Mouse (Mus musculus) forebrain, embryonic 14.5 days (tissue): ENCODE measurements around the gene Cmah. TPM values are rescaled to one million over a fixed set of nuclear protein-coding genes. Genes with fewer than 3 reads are reported as not detected.

Experiments
- ATAC-seq: fragments of 200-750 bp; cut with Nextera tagmentation; 2 replicates; pipeline ENCODE4 v1.8.0; 2017; ENCODE audit warnings: mild to moderate bottlenecking, moderate library complexity
- DNase-seq: peaks from one replicate; pipeline ENCODE4 v3.0.0-alpha.2; 2015; ENCODE audit warnings: low spot score
- H3K27ac ChIP-seq: fragments of 300-500 bp; sonication (generic); 2 replicates; pipeline ENCODE4 v1.5.1; 2014; ENCODE audit warnings: low read depth, mild to moderate bottlenecking, control low read depth, low read length, moderate library complexity
- H3K27me3 ChIP-seq: fragments of 300-500 bp; sonication (generic); replicated peaks from 2 replicates; pipeline ENCODE4 v1.6.1; 2014; ENCODE audit warnings: low read length, control low read depth, mixed read lengths; ENCODE audit not compliant: control insufficient read depth, insufficient read depth
- H3K36me3 ChIP-seq: fragments of 300-500 bp; sonication (generic); 2 replicates; pipeline ENCODE4 v1.6.1; 2014; ENCODE audit warnings: low read length, control low read depth; ENCODE audit not compliant: control insufficient read depth, insufficient read depth
- H3K4me1 ChIP-seq: fragments of 300-500 bp; sonication (generic); 2 replicates; pipeline ENCODE4 v1.6.1; 2014; ENCODE audit warnings: antibody characterized with exemption, low read length, control low read depth; ENCODE audit not compliant: control insufficient read depth, insufficient read depth
- H3K4me2 ChIP-seq: fragments of 300-500 bp; sonication (generic); 2 replicates; pipeline ENCODE4 v1.6.1; 2014; ENCODE audit warnings: mild to moderate bottlenecking, control low read depth, low read length
- H3K4me3 ChIP-seq: fragments of 300-500 bp; sonication (generic); 2 replicates; pipeline ENCODE4 v1.5.1; 2014; ENCODE audit warnings: low read depth, low read length, control low read depth
- H3K9ac ChIP-seq: fragments of 300-500 bp; sonication (generic); 2 replicates; pipeline ENCODE4 v1.6.1; 2014; ENCODE audit warnings: mild to moderate bottlenecking, low read length, control low read depth, moderate library complexity
- H3K9me3 ChIP-seq: fragments of 300-500 bp; sonication (generic); replicated peaks from 2 replicates; pipeline ENCODE4 v1.6.1; 2016; ENCODE audit warnings: low read length, control low read depth, mixed read lengths; ENCODE audit not compliant: control insufficient read depth
- WGBS: fragments of 180-500 bp; shearing (Covaris S2); extraction: QIAGEN DNeasy Blood & Tissue Kit; methylation state at CpG from one replicate; pipeline ENCODE4 v1.1.7; 2014; 5-methylcytosine and 5-hydroxymethylcytosine counted together
- polyA plus RNA-seq: library from polyadenylated mRNA; unstranded; fragments of >200 nt; fragmentation: Nextera tagmentation; extraction: Ambion mirVana; gene quantifications from 2 replicates; pipeline ENCODE4 v1.2.1, GENCODE M21; 2014

Gene Cmah
- polyA plus RNA-seq, 1 experiment from 2014 or later: 0.20 TPM

- Histone ChIP-seq H3K9ac (no peak overlapping the region), H3K36me3 (no peaks in the 10 kb centered on the region), H3K27me3 (no peaks in the 10 kb centered on the region), H3K4me3 (no peak overlapping the region), H3K27ac (no peak overlapping the region), H3K4me1 (no peaks in the 10 kb centered on the region), H3K9me3 (no peaks in the 10 kb centered on the region), H3K4me2 (no peak overlapping the region)
- ATAC-seq (no peak), DNase-seq (no peak)
- WGBS: 91% methylated on average over 4 of the region's 4 CpGs
Measured at GRCm38 (mm10) chr13:24467806-24468205, 140.6 kb downstream of the Cmah start.

DNA sequence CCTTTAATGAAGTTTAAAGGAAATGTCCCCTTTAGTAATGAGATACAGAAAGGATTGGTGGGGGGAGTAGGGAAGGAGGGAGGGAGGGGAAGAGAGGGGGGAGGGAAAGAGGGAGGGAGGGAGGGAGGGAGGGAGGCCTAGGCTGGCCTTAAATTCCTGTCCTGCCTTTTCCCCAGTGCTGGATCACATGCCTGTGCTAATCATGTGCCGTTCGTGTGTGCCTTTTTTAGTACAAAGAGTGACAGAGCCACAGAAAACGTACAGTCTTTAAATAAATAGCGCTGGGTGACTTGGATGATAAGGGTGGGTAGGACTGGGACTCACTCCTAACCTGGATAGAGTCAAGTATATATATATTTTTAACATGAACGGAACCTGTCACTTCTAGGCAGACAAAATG lies 150.4 kb downstream of the Cmah start:
- Histone ChIP-seq H3K9ac (no peak overlapping the region), H3K9me3 (no peaks in the 10 kb centered on the region), H3K36me3 (no peaks in the 10 kb centered on the region), H3K4me1 (no peaks in the 10 kb centered on the region), H3K27me3 (no peaks in the 10 kb centered on the region), H3K4me2 (no peak overlapping the region), H3K27ac (no peak overlapping the region), H3K4me3 (no peak overlapping the region)
- WGBS: 83% methylated on average over 5 of the region's 5 CpGs
- no peak for DNase-seq
- ATAC-seq: no peak

GRCm38 (mm10) chr13:24479516-24479915 lies 152.3 kb downstream of the Cmah start:
- DNase-seq (no peak), ATAC-seq (no peak)
- Histone ChIP-seq H3K27me3 (no peaks in the 10 kb centered on the region), H3K4me3 (no peak overlapping the region), H3K4me2 (no peak overlapping the region), H3K9me3 (no peaks in the 10 kb centered on the region), H3K4me1 (no peaks in the 10 kb centered on the region), H3K27ac (no peak overlapping the region), H3K36me3 (no peaks in the 10 kb centered on the region), H3K9ac (no peak overlapping the region)
- WGBS: 84% methylated on average over 2 of the region's 2 CpGs

DNA sequence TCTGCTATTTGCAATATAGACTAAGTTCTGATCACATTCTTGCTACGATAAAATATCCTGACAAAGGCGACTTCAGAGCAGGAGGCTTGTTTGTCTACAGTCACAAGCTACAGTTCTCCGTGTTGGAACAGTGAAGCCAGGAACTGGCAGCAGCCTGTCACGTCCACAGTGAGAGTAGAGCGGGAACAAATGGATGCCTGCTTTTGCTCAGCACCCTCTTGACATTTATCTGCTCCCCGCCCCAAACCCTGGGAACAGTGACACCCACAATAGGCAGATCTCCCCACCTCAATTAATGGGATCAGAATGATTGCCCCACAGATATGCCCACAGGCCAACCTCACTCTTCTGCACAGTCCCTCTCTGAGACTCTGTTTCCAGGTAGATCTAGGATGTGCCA lies 153.6 kb downstream of the Cmah start:
- Histone ChIP-seq H3K9me3 (no peaks in the 10 kb centered on the region), H3K4me3 (no peak overlapping the region), H3K4me2 (no peak overlapping the region), H3K4me1 (no peaks in the 10 kb centered on the region), H3K27me3 (no peaks in the 10 kb centered on the region), H3K27ac (no peak overlapping the region), H3K9ac (no peak overlapping the region), H3K36me3 (no peaks in the 10 kb centered on the region)
- whole genome bisulfite sequencing: 79% methylated on average over 6 of the region's 6 CpGs
- no peak for DNase-seq
- no peak for ATAC-seq

DNA sequence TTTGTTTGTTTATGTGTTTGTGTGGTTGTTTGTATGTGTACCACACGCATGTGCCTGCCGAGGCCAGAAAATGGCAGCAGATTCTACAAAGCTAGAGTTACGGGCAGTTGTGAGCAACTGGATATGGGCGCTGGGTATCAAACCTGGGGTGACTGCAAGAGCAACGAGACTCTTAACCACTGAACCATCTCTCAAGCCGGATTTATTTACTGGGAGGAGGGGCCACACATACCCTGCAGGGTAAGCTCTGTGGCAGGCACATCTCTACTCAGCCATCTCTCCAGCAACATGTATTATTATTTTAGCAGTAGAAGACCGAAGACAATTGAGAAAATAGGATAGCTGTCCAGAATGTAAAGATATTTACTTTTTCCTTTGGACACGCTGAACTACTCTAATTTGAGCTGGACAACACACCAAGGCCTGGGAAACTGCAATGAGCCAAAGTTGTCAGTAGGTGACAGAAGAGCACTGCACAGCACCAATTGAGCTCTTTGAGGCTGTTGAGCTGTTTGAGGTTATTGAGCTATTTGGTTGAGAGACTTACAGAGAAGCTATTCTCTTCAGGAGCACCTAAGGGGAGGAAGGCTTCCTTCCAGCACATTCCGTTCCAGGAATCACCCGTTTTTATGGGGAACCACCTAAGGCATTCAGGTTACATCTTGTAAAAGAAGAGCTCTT lies 154.6 kb downstream of the Cmah start:
- 61% methylated on average over 10 of the region's 10 CpGs for WGBS

DNA sequence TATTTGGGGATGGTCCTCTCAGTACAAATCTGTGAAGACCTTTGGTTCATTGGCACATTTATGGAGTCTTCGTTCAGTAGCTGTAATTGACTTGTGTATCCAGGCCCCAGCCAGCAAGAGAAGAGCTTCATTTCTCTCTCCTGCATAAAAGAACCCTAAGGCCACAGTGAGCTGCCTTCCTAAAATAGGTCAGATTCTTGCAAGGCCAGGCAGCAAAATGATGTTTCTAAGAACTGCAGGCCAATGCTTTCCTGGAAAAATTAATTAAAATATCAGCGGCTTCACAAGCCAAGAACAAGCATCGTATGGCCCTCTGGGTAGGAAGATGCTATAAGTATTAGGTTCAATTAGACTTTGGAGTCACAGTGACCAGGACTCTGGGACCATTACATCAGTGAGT lies 156.5 kb downstream of the Cmah start:
- DNase-seq (no peak), ATAC-seq (no peak)
- Histone ChIP-seq H3K9ac (no peak overlapping the region), H3K27ac (no peak overlapping the region), H3K27me3 (no peaks in the 10 kb centered on the region), H3K9me3 (no peaks in the 10 kb centered on the region), H3K4me3 (no peak overlapping the region), H3K36me3 (no peaks in the 10 kb centered on the region), H3K4me2 (no peak overlapping the region), H3K4me1 (no peaks in the 10 kb centered on the region)
- 96% methylated on average over 3 of the region's 3 CpGs for WGBS

More for the DNA sequence above, 154.6 kb downstream of the Cmah start:
- DNase-seq (peak; percentile 86), ATAC-seq (peak; percentile 89)
- no peaks in the 10 kb centered on the region for H3K27me3 ChIP-seq
- no peaks in the 10 kb centered on the region for H3K9me3 ChIP-seq
- H3K4me3 ChIP-seq: no peak overlapping the region
- H3K27ac ChIP-seq: no peak overlapping the region
- H3K4me2 ChIP-seq: no peak overlapping the region
- no peaks in the 10 kb centered on the region for H3K4me1 ChIP-seq
- no peak overlapping the region for H3K9ac ChIP-seq
- H3K36me3 ChIP-seq: no peaks in the 10 kb centered on the region

DNA sequence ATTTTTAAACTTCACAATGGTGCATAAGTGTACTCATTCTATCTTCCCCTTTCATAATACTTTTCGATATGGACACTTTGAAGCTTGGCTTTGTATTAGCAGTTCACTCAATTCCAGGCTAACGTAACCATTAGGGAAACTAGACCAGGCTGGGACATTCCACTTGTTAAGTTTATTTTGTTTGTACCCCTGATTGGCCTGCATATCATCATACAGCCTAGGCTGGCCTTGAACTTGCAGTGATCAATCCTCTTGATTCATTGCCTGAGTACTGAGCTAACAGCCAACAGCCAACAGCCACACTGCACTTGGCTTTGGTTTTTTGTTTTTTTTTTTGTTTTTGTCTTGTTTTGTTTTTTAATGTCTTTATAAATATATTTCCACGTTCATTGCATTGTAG lies 157.6 kb downstream of the Cmah start:
- H3K36me3 ChIP-seq: no peaks in the 10 kb centered on the region
- DNase-seq: no peak
- no peak overlapping the region for H3K27ac ChIP-seq
- no peak overlapping the region for H3K4me2 ChIP-seq
- H3K4me1 ChIP-seq: no peaks in the 10 kb centered on the region
- no peaks in the 10 kb centered on the region for H3K27me3 ChIP-seq
- no peak overlapping the region for H3K9ac ChIP-seq
- 83% methylated on average over 3 of the region's 3 CpGs for WGBS
- H3K9me3 ChIP-seq: no peaks in the 10 kb centered on the region
- no peak for ATAC-seq
- no peak overlapping the region for H3K4me3 ChIP-seq

DNA sequence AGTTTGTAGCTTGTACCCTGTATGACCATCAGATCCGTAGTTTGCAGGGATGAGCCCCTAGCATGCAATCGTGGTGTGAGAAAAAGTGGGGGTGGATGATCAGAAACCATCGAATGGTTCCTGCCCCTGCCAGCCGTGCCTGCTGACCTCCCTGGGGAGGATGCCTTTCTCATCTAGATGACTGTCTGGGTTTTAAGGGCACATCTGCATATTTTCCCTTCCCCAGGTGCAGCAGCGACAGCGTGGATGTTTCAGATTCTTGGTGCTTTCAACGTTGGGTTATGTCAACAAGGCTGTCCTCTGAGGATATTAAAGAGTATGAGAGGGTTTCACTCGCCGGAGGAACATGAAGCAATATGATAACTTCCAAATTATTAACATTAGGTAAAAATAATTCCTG lies 158.8 kb downstream of the Cmah start:
- Histone ChIP-seq H3K9ac (no peak overlapping the region), H3K27ac (no peak overlapping the region), H3K9me3 (no peaks in the 10 kb centered on the region), H3K27me3 (no peaks in the 10 kb centered on the region), H3K4me1 (no peaks in the 10 kb centered on the region), H3K4me3 (no peak overlapping the region), H3K36me3 (no peaks in the 10 kb centered on the region), H3K4me2 (no peak overlapping the region)
- ATAC-seq (no peak), DNase-seq (no peak)
- 84% methylated on average over 9 of the region's 9 CpGs for WGBS

DNA sequence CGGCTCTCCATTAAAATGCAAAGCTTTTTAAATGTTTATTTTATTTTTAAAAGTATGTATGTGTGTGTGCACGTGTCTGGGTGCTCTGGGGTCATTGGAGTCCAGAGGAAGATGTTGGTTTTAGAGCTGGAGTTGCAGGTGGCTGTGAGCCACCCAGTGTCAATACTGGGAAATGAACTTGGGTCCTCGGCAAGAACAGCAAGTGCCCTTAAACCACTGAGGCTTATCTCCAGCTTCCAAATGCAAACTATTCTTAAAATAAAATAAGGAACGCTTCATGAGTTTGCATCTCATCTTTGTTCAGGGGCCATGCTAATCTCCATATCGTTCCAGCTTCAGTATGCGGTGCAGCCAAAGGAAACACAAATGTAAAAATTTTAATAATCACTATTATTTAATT lies 159.2 kb downstream of the Cmah start:
- no peak overlapping the region for H3K4me2 ChIP-seq
- H3K4me1 ChIP-seq: no peaks in the 10 kb centered on the region
- DNase-seq (no peak), ATAC-seq (no peak)
- H3K27ac ChIP-seq: no peak overlapping the region
- no peaks in the 10 kb centered on the region for H3K9me3 ChIP-seq
- no peaks in the 10 kb centered on the region for H3K36me3 ChIP-seq
- WGBS: 83% methylated on average over 6 of the region's 6 CpGs
- H3K4me3 ChIP-seq: no peak overlapping the region
- H3K27me3 ChIP-seq: no peaks in the 10 kb centered on the region
- H3K9ac ChIP-seq: no peak overlapping the region
